Mouse (Mus musculus): ENCODE results near the gene Dact3. TPM values are rescaled to one million over a fixed set of nuclear protein-coding genes. Genes with fewer than 3 reads are reported as not detected.

Gene Dact3
- polyA plus RNA-seq, 1 experiment from 2014 or later, result 9.5 TPM

DNA sequence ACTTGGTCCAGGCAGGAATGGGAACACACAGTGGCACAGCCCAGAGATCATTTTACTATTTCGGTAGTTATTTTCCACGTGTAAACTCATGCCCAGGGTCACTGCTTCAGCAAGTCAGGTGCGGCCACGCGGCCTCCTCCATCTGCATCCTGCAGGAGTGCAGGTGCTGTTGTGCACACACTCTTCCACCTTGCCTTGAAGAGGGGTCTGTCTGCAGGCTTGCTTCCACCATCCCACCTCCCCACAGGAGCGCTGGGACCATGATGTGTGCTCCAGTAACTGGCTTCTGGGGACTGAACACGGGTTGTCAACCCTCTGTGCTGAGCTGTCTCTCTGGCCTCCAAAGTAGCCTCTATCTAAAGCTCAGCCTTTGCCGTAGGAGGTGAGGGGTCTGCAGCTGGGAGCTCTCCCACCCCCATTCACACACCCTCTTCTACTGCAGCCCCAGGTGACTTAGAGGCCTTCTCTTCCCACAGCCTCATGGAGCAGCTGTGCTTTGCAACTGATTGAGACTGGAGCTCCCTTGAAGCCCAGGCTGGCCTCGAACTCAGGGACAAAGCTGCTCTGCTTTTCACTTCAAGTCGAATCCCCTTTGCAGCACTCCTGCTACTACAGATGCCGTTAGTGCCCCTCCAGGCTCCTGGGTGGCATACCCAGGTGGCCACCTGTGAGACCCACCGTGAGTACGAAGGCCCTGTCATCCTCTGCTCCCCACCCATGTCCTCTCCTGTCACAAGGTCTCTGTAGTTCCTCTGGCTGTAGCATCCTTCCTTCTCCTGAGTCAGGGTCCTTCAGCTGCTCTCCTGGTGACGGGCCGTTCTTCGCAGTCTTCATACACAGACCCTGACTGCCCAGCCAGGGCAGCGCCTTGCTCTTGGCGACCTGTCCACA, 39.6 kb downstream of the Dact3 start:
- Histone ChIP-seq H3K27me3 (ENCODE audit: control insufficient read depth, insufficient read depth, low read length) (no peaks in the 10 kb centered on the region), H3K4me1 (ENCODE audit: control insufficient read depth, insufficient read depth, low read length) (no peaks in the 10 kb centered on the region), H3K36me3 (ENCODE audit: control insufficient read depth, insufficient read depth, low read length) (peaks cover 30% of the 10 kb centered on the region), H3K4me3 (ENCODE audit: low read depth, low read length) (no peak overlapping the region), H3K27ac (ENCODE audit: low read depth, low read length) (no peak overlapping the region), H3K9ac (ENCODE audit: low read length) (no peak overlapping the region), H3K9me3 (ENCODE audit: control insufficient read depth, low read length) (no peaks in the 10 kb centered on the region), H3K4me2 (ENCODE audit: low read depth) (no peak overlapping the region)
- ATAC-seq (ENCODE audit: insufficient read depth, low FRiP score, low TSS enrichment) (no peak), DNase-seq (ENCODE audit: low spot score) (no peak)
- WGBS, result 86% methylated on average over 18 of the region's 18 CpGs

DNA sequence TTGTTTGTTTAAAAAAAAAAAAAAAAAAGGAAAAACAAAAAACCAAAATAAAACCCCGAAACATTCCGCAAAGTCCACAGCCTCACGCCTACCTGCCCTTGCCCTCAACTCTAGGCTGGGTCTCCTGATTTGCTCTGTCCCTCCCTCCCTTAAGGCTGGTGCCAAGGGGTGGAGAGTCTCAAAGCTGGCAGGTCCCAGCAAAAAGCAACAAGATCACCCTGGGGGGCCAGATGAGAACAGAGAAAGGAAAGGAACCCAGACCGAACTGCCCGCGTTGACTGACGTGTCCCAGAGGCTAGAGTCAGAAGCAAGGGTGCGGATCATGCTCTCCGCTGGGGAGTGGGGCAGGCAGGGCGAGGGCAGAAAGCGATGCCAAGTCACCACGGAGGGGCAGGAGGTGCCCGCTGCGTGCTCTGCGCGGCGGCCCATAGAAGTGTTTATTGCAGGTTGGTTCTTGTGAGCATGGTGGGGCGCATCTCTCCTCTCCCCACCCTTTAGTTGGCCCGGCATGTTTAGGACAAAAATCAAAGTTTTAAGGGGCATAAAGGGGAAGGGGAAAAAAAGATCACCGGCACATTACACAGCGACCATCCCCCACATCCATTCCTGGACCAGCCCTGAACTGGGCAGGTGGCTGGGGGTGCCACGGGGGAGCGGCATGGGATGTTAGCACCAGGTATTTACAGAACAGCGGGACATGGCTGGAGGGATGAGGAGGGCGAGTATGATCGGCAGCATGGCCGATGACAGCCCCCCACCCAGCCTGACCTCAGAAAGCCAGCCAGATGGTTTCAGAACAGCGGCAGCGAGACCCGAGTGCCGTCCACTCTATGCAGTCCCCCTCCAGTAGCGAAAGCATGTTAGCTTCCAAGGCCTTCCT, 40.6 kb downstream of the Dact3 start:
- DNase-seq (ENCODE audit: low spot score) (no peak), ATAC-seq (ENCODE audit: insufficient read depth, low FRiP score, low TSS enrichment) (no peak)
- Histone ChIP-seq H3K27me3 (ENCODE audit: control insufficient read depth, insufficient read depth, low read length) (no peaks in the 10 kb centered on the region), H3K4me3 (ENCODE audit: low read depth, low read length) (no peak overlapping the region), H3K27ac (ENCODE audit: low read depth, low read length) (no peak overlapping the region), H3K4me2 (ENCODE audit: low read depth) (no peak overlapping the region), H3K4me1 (ENCODE audit: control insufficient read depth, insufficient read depth, low read length) (no peaks in the 10 kb centered on the region; the same call in 1 of the 2 replicates), H3K9ac (ENCODE audit: low read length) (no peak overlapping the region), H3K9me3 (ENCODE audit: control insufficient read depth, low read length) (no peaks in the 10 kb centered on the region), H3K36me3 (ENCODE audit: control insufficient read depth, insufficient read depth, low read length) (peaks cover 30% of the 10 kb centered on the region)
- WGBS, result 93% methylated on average over 32 of the region's 32 CpGs

DNA sequence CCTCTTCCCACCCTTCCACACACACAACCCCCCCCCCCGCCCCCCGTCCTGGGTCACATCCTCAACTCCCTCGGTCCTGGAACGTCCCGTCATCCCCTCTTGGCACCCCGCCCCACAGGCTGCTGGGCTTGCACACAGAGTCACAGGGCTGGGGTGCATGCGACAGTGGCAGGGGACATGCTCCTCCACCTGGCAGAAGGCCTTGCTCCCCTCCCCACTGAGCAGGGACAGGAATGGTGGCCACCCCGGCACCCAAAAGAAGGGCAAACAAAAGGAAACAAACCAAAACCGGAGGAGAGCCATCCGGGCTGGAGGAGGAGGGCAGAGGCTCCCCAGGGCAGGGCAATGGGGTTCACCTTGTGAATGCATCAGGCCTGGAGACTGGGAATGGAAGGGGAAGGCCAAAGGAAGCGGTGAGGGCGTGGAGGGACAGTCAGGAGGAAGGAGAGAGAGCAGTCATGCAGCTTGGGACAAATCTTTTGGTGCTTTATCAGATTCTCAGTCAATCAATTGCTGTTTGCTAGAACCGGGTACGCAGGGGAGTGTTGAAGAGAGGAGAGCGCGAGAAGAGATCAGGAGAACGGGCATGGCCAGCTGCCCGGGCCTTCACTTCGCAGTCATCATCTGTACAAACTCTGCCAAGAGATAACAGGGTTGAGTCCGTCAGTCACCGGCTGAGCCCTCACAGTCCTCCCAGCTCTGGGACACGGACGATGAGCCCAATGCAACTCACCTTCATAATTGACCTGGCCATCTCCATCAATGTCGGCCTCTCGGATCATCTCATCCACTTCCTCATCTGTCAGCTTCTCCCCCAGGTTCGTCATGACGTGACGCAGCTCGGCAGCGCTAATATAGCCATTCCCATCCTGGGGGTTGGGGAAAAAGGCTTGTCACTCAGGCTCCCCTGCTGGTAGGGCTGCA, 41.5 kb downstream of the Dact3 start:
- H3K4me2 ChIP-seq (ENCODE audit: low read depth), result no peak overlapping the region
- no peak for ATAC-seq (ENCODE audit: insufficient read depth, low FRiP score, low TSS enrichment)
- H3K36me3 ChIP-seq (ENCODE audit: control insufficient read depth, insufficient read depth, low read length), result peaks cover 30% of the 10 kb centered on the region
- no peaks in the 10 kb centered on the region for H3K27me3 ChIP-seq (ENCODE audit: control insufficient read depth, insufficient read depth, low read length)
- 91% methylated on average over 28 of the region's 30 CpGs for WGBS
- no peaks in the 10 kb centered on the region for H3K9me3 ChIP-seq (ENCODE audit: control insufficient read depth, low read length)
- no peak overlapping the region for H3K9ac ChIP-seq (ENCODE audit: low read length)
- H3K4me1 ChIP-seq (ENCODE audit: control insufficient read depth, insufficient read depth, low read length), result peaks cover 9% of the 10 kb centered on the region
- no peak for DNase-seq (ENCODE audit: low spot score)
- H3K4me3 ChIP-seq (ENCODE audit: low read depth, low read length), result no peak overlapping the region
- H3K27ac ChIP-seq (ENCODE audit: low read depth, low read length), result no peak overlapping the region

DNA sequence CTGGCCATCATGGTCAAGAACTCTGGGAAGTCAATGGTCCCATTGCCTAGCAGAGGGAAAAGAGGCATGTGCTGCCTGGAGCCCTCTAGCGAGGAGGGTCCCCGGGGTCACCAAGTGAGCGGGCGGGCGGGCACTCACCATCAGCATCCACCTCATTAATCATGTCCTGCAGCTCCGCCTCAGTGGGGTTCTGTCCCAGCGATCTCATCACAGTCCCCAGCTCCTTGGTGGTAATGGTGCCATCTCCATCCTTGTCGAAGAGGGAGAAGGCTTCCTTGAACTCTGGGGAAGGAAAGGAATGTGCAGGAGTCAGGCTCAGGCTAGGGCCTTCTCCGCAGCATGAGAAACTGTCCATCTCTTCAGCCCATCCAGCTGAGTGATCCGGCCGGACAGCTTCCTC, 42.3 kb downstream of the Dact3 start:
- no peak overlapping the region for H3K4me2 ChIP-seq (ENCODE audit: low read depth)
- H3K36me3 ChIP-seq (ENCODE audit: control insufficient read depth, insufficient read depth, low read length), result peaks cover 30% of the 10 kb centered on the region
- no peaks in the 10 kb centered on the region for H3K27me3 ChIP-seq (ENCODE audit: control insufficient read depth, insufficient read depth, low read length)
- no peaks in the 10 kb centered on the region for H3K9me3 ChIP-seq (ENCODE audit: control insufficient read depth, low read length)
- no peak for DNase-seq (ENCODE audit: low spot score)
- WGBS, result 74% methylated on average over 11 of the region's 11 CpGs
- no peak for ATAC-seq (ENCODE audit: insufficient read depth, low FRiP score, low TSS enrichment)
- no peak overlapping the region for H3K4me3 ChIP-seq (ENCODE audit: low read depth, low read length)
- peaks cover 17% of the 10 kb centered on the region for H3K4me1 ChIP-seq (ENCODE audit: control insufficient read depth, insufficient read depth, low read length)
- no peak overlapping the region for H3K27ac ChIP-seq (ENCODE audit: low read depth, low read length)
- H3K9ac ChIP-seq (ENCODE audit: low read length), result no peak overlapping the region

DNA sequence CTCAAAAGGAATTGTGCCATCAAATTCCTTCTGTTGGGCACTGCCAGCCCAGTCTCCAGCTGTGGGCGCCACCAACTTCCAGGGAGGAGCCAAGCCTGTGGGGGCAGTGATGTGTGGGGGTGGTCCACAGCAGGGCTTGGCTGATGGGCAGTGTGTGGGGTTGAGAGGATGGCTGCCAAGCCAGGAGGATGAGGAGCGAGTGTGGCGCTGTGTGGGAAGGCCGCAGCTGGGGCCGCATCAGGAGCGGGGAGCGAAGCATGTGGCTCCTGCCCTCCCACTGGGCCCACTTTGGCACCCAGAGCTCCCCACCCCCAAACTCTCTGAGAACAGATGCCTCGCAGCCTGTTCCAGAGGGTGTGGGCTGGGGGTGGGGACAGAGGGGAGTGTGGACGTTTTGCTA, 42.9 kb downstream of the Dact3 start:
- no peaks in the 10 kb centered on the region for H3K9me3 ChIP-seq (ENCODE audit: control insufficient read depth, low read length)
- H3K27me3 ChIP-seq (ENCODE audit: control insufficient read depth, insufficient read depth, low read length), result no peaks in the 10 kb centered on the region
- 81% methylated on average over 9 of the region's 9 CpGs for WGBS
- no peak overlapping the region for H3K27ac ChIP-seq (ENCODE audit: low read depth, low read length)
- no peak overlapping the region for H3K9ac ChIP-seq (ENCODE audit: low read length)
- peaks cover 22% of the 10 kb centered on the region for H3K4me1 ChIP-seq (ENCODE audit: control insufficient read depth, insufficient read depth, low read length)
- no peak overlapping the region for H3K4me2 ChIP-seq (ENCODE audit: low read depth)
- DNase-seq (ENCODE audit: low spot score) (no peak), ATAC-seq (ENCODE audit: insufficient read depth, low FRiP score, low TSS enrichment) (no peak)
- H3K36me3 ChIP-seq (ENCODE audit: control insufficient read depth, insufficient read depth, low read length), result peaks cover 30% of the 10 kb centered on the region
- H3K4me3 ChIP-seq (ENCODE audit: low read depth, low read length), result no peak overlapping the region

DNA sequence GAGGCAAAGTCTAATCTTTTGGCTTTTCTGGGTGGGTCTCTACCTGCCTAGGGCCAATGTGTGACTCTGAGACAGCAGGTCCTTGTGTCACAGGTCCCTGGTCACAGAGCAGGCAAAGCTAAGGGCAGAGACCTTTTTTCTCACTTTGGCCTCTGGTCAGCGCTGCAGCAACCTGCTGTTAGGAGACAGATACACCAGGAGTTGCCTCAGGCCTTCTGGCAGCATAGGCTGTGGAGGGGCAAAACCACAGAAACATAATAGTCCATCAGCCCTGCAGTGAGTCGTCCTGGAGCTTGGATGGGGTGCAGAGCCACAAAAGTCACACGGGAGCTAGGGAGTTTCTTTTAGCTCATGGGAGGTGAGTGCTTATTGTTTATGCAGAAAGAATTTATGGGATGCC, 43.6 kb downstream of the Dact3 start:
- H3K36me3 ChIP-seq (ENCODE audit: control insufficient read depth, insufficient read depth, low read length), result peaks cover 30% of the 10 kb centered on the region
- no peak overlapping the region for H3K9ac ChIP-seq (ENCODE audit: low read length)
- H3K4me1 ChIP-seq (ENCODE audit: control insufficient read depth, insufficient read depth, low read length), result peaks cover 22% of the 10 kb centered on the region
- no peaks in the 10 kb centered on the region for H3K27me3 ChIP-seq (ENCODE audit: control insufficient read depth, insufficient read depth, low read length)
- ATAC-seq (ENCODE audit: insufficient read depth, low FRiP score, low TSS enrichment) (no peak), DNase-seq (ENCODE audit: low spot score) (no peak)
- no peaks in the 10 kb centered on the region for H3K9me3 ChIP-seq (ENCODE audit: control insufficient read depth, low read length)
- no peak overlapping the region for H3K27ac ChIP-seq (ENCODE audit: low read depth, low read length)
- no peak overlapping the region for H3K4me2 ChIP-seq (ENCODE audit: low read depth)
- no peak overlapping the region for H3K4me3 ChIP-seq (ENCODE audit: low read depth, low read length)
- WGBS, result 80% methylated on average over 3 of the region's 3 CpGs

DNA sequence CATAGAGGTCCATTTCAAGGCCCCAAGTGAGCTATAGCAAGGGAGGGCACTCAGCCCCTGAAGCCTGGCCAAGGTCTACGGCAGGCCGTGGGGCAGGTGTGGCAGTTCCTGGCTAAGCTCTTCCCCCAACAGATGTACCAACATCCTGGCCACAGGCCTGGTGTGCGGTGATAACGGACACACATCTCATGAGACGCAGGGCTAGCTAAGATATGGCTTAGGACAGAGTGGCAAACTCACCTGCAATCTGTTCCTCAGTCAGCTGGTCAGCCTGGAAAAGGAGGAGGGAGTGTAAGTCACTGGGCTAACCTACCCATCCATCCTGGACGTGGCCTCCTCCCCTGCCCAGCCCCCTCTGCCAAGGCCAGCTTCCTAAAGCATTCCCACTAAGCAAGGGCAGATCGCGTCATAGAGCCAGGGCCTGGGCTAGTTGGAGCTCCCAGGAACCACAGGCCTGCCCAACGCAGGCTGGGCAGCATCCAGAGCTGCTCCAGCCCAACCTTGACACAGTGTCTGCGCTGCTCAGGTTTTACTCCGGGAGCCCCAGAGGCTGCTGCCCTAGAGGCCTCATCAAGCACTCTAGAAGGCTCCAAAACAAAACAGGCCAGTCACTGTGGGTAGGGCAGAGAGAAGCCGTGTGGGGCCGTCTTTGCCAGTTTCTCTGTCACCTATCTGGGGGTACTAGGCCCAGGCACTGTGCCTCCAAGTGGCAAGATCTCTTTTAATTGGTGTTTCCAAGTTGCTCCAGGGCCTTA, 44.5 kb downstream of the Dact3 start:
- ATAC-seq (ENCODE audit: insufficient read depth, low FRiP score, low TSS enrichment) (no peak), DNase-seq (ENCODE audit: low spot score) (no peak)
- Histone ChIP-seq H3K9ac (ENCODE audit: low read length) (no peak overlapping the region), H3K4me1 (ENCODE audit: control insufficient read depth, insufficient read depth, low read length) (peaks cover 22% of the 10 kb centered on the region), H3K4me3 (ENCODE audit: low read depth, low read length) (no peak overlapping the region), H3K36me3 (ENCODE audit: control insufficient read depth, insufficient read depth, low read length) (peaks cover 28% of the 10 kb centered on the region), H3K27ac (ENCODE audit: low read depth, low read length) (no peak overlapping the region), H3K27me3 (ENCODE audit: control insufficient read depth, insufficient read depth, low read length) (no peaks in the 10 kb centered on the region), H3K4me2 (ENCODE audit: low read depth) (no peak overlapping the region), H3K9me3 (ENCODE audit: control insufficient read depth, low read length) (no peaks in the 10 kb centered on the region)
- WGBS, result 93% methylated on average over 13 of the region's 13 CpGs

DNA sequence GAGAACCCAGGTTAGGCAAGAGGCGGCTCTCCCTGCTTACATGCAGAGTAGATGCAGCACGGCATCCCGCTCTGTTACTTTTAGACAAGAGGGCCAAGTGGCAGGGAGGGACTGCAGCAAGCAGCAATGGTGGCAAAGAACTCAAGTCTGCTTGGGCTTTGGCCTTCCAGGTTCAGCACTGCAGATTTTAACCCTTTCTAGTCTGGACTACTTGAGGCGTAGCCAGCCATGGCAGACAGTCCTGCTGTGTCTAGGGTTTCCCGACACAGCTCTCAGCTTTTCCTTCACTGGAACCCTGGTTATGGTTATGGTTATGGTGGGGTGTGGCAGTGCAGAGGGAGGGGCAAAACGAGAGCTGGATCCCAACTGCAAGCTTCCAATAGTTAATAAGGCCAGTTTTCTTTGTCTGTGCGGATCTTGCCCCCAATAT, 45.0 kb downstream of the Dact3 start:
- Histone ChIP-seq H3K9me3 (ENCODE audit: control insufficient read depth, low read length) (no peaks in the 10 kb centered on the region), H3K4me2 (ENCODE audit: low read depth) (no peak overlapping the region), H3K4me1 (ENCODE audit: control insufficient read depth, insufficient read depth, low read length) (peaks cover 22% of the 10 kb centered on the region), H3K27ac (ENCODE audit: low read depth, low read length) (no peak overlapping the region), H3K36me3 (ENCODE audit: control insufficient read depth, insufficient read depth, low read length) (peaks cover 24% of the 10 kb centered on the region), H3K9ac (ENCODE audit: low read length) (no peak overlapping the region), H3K4me3 (ENCODE audit: low read depth, low read length) (no peak overlapping the region), H3K27me3 (ENCODE audit: control insufficient read depth, insufficient read depth, low read length) (no peaks in the 10 kb centered on the region)
- ATAC-seq (ENCODE audit: insufficient read depth, low FRiP score, low TSS enrichment), result no peak
- no peak for DNase-seq (ENCODE audit: low spot score)
- 88% methylated on average over 7 of the region's 7 CpGs for WGBS

All from neural tube, embryonic 11.5 days (tissue).